Mouse (Mus musculus) layer of hippocampus, postnatal 10 days (tissue): ENCODE measurements around the gene Wiz. TPM values are rescaled to one million over a fixed set of nuclear protein-coding genes. Genes with fewer than 3 reads are reported as not detected.

ENCODE experiments used
- DNase-seq, 2 experiments: peaks; one replicate each; pipeline ENCODE4 v3.0.0; 2021; ENCODE audit warnings: low spot score in 2 of 2
- total RNA-seq, 2 experiments: library from RNA; stranded (reverse); gene quantifications; 2 replicates each; pipeline ENCODE4 v1.2.3; 2021

Gene Wiz
- total RNA-seq, 2 experiments from 2014 or later = 84.1 to 92.5 TPM

- peak; percentile 72 to 78 for DNase-seq
Observed at GRCm38 (mm10) chr17:32382576-32382975, 6.7 kb downstream of the Wiz start.

GRCm38 (mm10) chr17:32378786-32379185, 10.5 kb downstream of the Wiz start:
- DNase-seq = no peak

GRCm38 (mm10) chr17:32377137-32377536, 12.1 kb downstream of the Wiz start:
- DNase-seq = no peak

- no peak for DNase-seq
Observed at GRCm38 (mm10) chr17:32376475-32376874, 12.8 kb downstream of the Wiz start.

GRCm38 (mm10) chr17:32368991-32369578, 20.2 kb downstream of the Wiz start:
- DNase-seq = no peak

- no peak for DNase-seq
Observed at GRCm38 (mm10) chr17:32367706-32368105, 21.5 kb downstream of the Wiz start.

- no peak for DNase-seq
Observed at GRCm38 (mm10) chr17:32365296-32365695, 23.9 kb downstream of the Wiz start.

- no peak for DNase-seq
Observed at GRCm38 (mm10) chr17:32364850-32365249, 24.4 kb downstream of the Wiz start.

- DNase-seq = peak; percentile 85 to 91
Observed at GRCm38 (mm10) chr17:32364331-32364730, 24.9 kb downstream of the Wiz start.

- no peak for DNase-seq
Observed at GRCm38 (mm10) chr17:32363821-32364301, 25.4 kb downstream of the Wiz start.

GRCm38 (mm10) chr17:32362686-32363085, 26.6 kb downstream of the Wiz start:
- DNase-seq = no peak

GRCm38 (mm10) chr17:32359928-32360327, 29.3 kb downstream of the Wiz start:
- DNase-seq = no peak

- DNase-seq = no peak
Observed at GRCm38 (mm10) chr17:32358943-32359340, 30.3 kb downstream of the Wiz start.

- DNase-seq = no peak
Observed at GRCm38 (mm10) chr17:32358192-32358942, 30.9 kb downstream of the Wiz start.

GRCm38 (mm10) chr17:32356766-32357760, 32.2 kb downstream of the Wiz start:
- no peak for DNase-seq

GRCm38 (mm10) chr17:32356281-32356680, 33.0 kb downstream of the Wiz start:
- no peak for DNase-seq

GRCm38 (mm10) chr17:32355031-32355430, 34.2 kb downstream of the Wiz start:
- no peak for DNase-seq

GRCm38 (mm10) chr17:32354211-32354610, 35.0 kb downstream of the Wiz start:
- DNase-seq = no peak

- DNase-seq = peak; percentile 72 to 79
Observed at GRCm38 (mm10) chr17:32353696-32354095, 35.5 kb downstream of the Wiz start.

GRCm38 (mm10) chr17:32351726-32352125, 37.5 kb downstream of the Wiz start:
- DNase-seq = no peak

GRCm38 (mm10) chr17:32351269-32351668, 38.0 kb downstream of the Wiz start:
- DNase-seq = no peak
